Mouse (Mus musculus) R1 (cell line): ENCODE results near the gene Pkp4.

Source experiments
- DNase-seq: peaks from one replicate; pipeline ENCODE4 v3.0.0-alpha.2; 2018; ENCODE audit warnings: low read depth, low spot score

The Pkp4 gene

GRCm38 (mm10) chr2:59219997-59220789 is 59.5 kb downstream of the Pkp4 start:
- no peak for DNase-seq

GRCm38 (mm10) chr2:59226383-59226782 is 65.7 kb downstream of the Pkp4 start:
- no peak for DNase-seq

GRCm38 (mm10) chr2:59227011-59227410 is 66.4 kb downstream of the Pkp4 start:
- DNase-seq: peak; percentile 77

GRCm38 (mm10) chr2:59227508-59228263 is 67.0 kb downstream of the Pkp4 start:
- peak; percentile 39 for DNase-seq

GRCm38 (mm10) chr2:59229250-59229895 is 68.7 kb downstream of the Pkp4 start:
- peak; percentile 74 for DNase-seq

- peak; percentile 90 for DNase-seq
These were observed 70.0 kb downstream of the Pkp4 start for GRCm38 (mm10) chr2:59230656-59231055.

GRCm38 (mm10) chr2:59231514-59231913 is 70.9 kb downstream of the Pkp4 start:
- DNase-seq: peak; percentile 96

GRCm38 (mm10) chr2:59233294-59233923 is 72.8 kb downstream of the Pkp4 start:
- DNase-seq: no peak

- no peak for DNase-seq
These were observed 73.3 kb downstream of the Pkp4 start for GRCm38 (mm10) chr2:59233936-59234335.

- DNase-seq: no peak
These were observed 73.9 kb downstream of the Pkp4 start for GRCm38 (mm10) chr2:59234537-59234936.

GRCm38 (mm10) chr2:59239841-59240395 is 79.3 kb downstream of the Pkp4 start:
- DNase-seq: peak; percentile 49

- no peak for DNase-seq
These were observed 81.5 kb downstream of the Pkp4 start for GRCm38 (mm10) chr2:59242117-59242516.

GRCm38 (mm10) chr2:59244273-59245097 is 83.8 kb downstream of the Pkp4 start:
- peak; percentile 21 for DNase-seq

- no peak for DNase-seq
These were observed 84.4 kb downstream of the Pkp4 start for GRCm38 (mm10) chr2:59245098-59245388.

- peak; percentile 13 for DNase-seq
These were observed 88.2 kb downstream of the Pkp4 start for GRCm38 (mm10) chr2:59248806-59249205.

- no peak for DNase-seq
These were observed 92.2 kb downstream of the Pkp4 start for GRCm38 (mm10) chr2:59252818-59253217.

GRCm38 (mm10) chr2:59253435-59253834 is 92.8 kb downstream of the Pkp4 start:
- no peak for DNase-seq

- no peak for DNase-seq
These were observed 98.2 kb downstream of the Pkp4 start for GRCm38 (mm10) chr2:59258821-59259231.

- DNase-seq: no peak
These were observed 98.7 kb downstream of the Pkp4 start for GRCm38 (mm10) chr2:59259346-59259745.

- no peak for DNase-seq
These were observed 100.6 kb downstream of the Pkp4 start for GRCm38 (mm10) chr2:59261203-59261602.

- no peak for DNase-seq
These were observed 105.8 kb downstream of the Pkp4 start for GRCm38 (mm10) chr2:59266428-59266827.
